Mouse (Mus musculus) pancreas, adult 10 weeks (tissue): ENCODE data around the gene Calca. TPM values are rescaled to one million over a fixed set of nuclear protein-coding genes. Genes with fewer than 3 reads are reported as not detected.

Source experiments
- polyA plus RNA-seq: library from polyadenylated mRNA; stranded (reverse); fragments of 350-450 nt; fragmentation: Illumina TruSeq; extraction: RNeasy Lipid Tissue Mini Kit (QIAGEN cat#74804); gene quantifications from one replicate; pipeline ENCODE4 v1.2.3, GENCODE M21; 2015; ENCODE audit warnings: low read depth, low replicate concordance; ENCODE audit not compliant: insufficient read depth

The Calca gene
- polyA plus RNA-seq = not detected

GRCm38 (mm10) chr7:114636102-114636501, at the start of gene Calca:
Gene Calca (minus strand): TSS chr7:114636357.

Other genes starting within 250 kb of the Calca start
- 2.9 TPM for gene Pde3b, start 221.1 kb downstream of the Calca start, polyA plus RNA-seq
- not detected for gene Cyp2r1, start 73.4 kb downstream of the Calca start, polyA plus RNA-seq
- not detected for gene Calcb, start 82.3 kb upstream of the Calca start, polyA plus RNA-seq
- gene Insc, start 107.3 kb upstream of the Calca start, polyA plus RNA-seq = 0.87 TPM